In genomic region chr5:21784161-21785052, GRCm38 (mm10) we compare ENCODE assay signal across 8 mouse cellular contexts. TPM values are rescaled to one million over a fixed set of nuclear protein-coding genes. Genes with fewer than 3 reads are reported as not detected.
DNase-seq lines count a peak whose midpoint lies in the region; ATAC-seq and TF ChIP-seq lines count a peak whose summit lies in the region.

No protein-coding gene starts in this region.

- H3K27ac ChIP-seq in forebrain, embryonic 10.5 days = peak overlapping the region; percentile 93
- H3K27ac ChIP-seq in intestine, embryonic 16.5 days (ENCODE audit: low read length) = peak overlapping the region; percentile 66

- H3K36me3 ChIP-seq in forebrain, embryonic 10.5 days (replicated peaks) = peaks cover 50% of the 10 kb centered on the region
- peaks cover 3% of the 10 kb centered on the region; the same call in 1 of the 2 replicates for H3K36me3 ChIP-seq in intestine, embryonic 16.5 days (ENCODE audit: control insufficient read depth, insufficient read depth, low read length)

- DNase-seq in left cerebral cortex, postnatal 10 days (ENCODE audit: extremely low spot score in 1 of 2, low spot score in 2 of 2) = peak; percentile 8 to 28
- no peak for DNase-seq in left cerebral cortex, postnatal 14 days (ENCODE audit: low spot score in 2 of 2)
- DNase-seq in adrenal gland, postnatal 14 days = peak; percentile 39
- no peak for DNase-seq in forebrain, embryonic 10.5 days (ENCODE audit: extremely low spot score, low spot score)
- DNase-seq in lung, adult 2 months = peak; percentile 11
- peak; percentile 8 for DNase-seq in spleen, adult 12 weeks (ENCODE audit: low spot score)
- DNase-seq in gastrocnemius, postnatal 25 days = no peak

- ATAC-seq in intestine, embryonic 16.5 days = peak; percentile 43

- no peak for TF ChIP-seq CTCF in lung, adult 2 months (IDR thresholded peaks at IDR 0.05; ENCODE audit: insufficient read depth, low read length)

- under 1% methylated on average over 51 of the region's 51 CpGs for WGBS in forebrain, embryonic 10.5 days
- WGBS in intestine, embryonic 16.5 days = under 1% methylated on average over 51 of the region's 51 CpGs
- WGBS in lung, adult 2 months = under 1% methylated on average over 51 of the region's 51 CpGs

- intact Hi-C loops in left cerebral cortex, postnatal 10 days (cut with DNase I) = loop anchor here (10.0 kb wide), 1 partner anchor 730 kb away; no protein-coding TSS in a partner anchor
- intact Hi-C loops in left cerebral cortex, postnatal 14 days (cut with DNase I) = loop anchor here (10.0 kb wide), 1 partner anchor 730 kb away; no protein-coding TSS in a partner anchor

- no peak for TF ChIP-seq POLR2A in lung, adult 2 months (IDR thresholded peaks at IDR 0.05; ENCODE audit: borderline replicate concordance, extremely low read depth, low read depth, low read length)

- peak overlapping the region; percentile 69 for H3K4me2 ChIP-seq in intestine, embryonic 16.5 days (ENCODE audit: low read depth, low read length)

- H3K4me3 ChIP-seq in forebrain, embryonic 10.5 days = peak overlapping the region; percentile 69
- H3K4me3 ChIP-seq in intestine, embryonic 16.5 days (ENCODE audit: low read length) = peak overlapping the region; percentile 96
- peak overlapping the region; percentile 75 for H3K4me3 ChIP-seq in lung, adult 2 months (replicated peaks; ENCODE audit: extremely low read depth, low read depth, low read length)

- H3K27me3 ChIP-seq in forebrain, embryonic 10.5 days (ENCODE audit: poor library complexity, severe bottlenecking) = no peaks in the 10 kb centered on the region
- no peaks in the 10 kb centered on the region for H3K27me3 ChIP-seq in intestine, embryonic 16.5 days (replicated peaks; ENCODE audit: control insufficient read depth, insufficient read depth, low read length)

- H3K9me3 ChIP-seq in forebrain, embryonic 10.5 days = no peaks in the 10 kb centered on the region
- H3K9me3 ChIP-seq in intestine, embryonic 16.5 days (ENCODE audit: control insufficient read depth, low read length) = no peaks in the 10 kb centered on the region

- peak overlapping the region; percentile 89 for H3K9ac ChIP-seq in intestine, embryonic 16.5 days (ENCODE audit: low read depth, low read length)

- H3K4me1 ChIP-seq in forebrain, embryonic 10.5 days = peaks cover 46% of the 10 kb centered on the region
- no peaks in the 10 kb centered on the region; the same call in 1 of the 2 replicates for H3K4me1 ChIP-seq in intestine, embryonic 16.5 days (ENCODE audit: control insufficient read depth, insufficient read depth, low read length)
- H3K4me1 ChIP-seq in lung, adult 2 months (ENCODE audit: control insufficient read depth, insufficient read depth, low read length) = peaks cover 5% of the 10 kb centered on the region

RNA-seq across cellular contexts. Expression of gene Dnajc2, which starts 0.6 kb away (rescaled TPM):
- 10 to 100 TPM; 34.8 to 36.1 TPM for total RNA-seq in left cerebral cortex, postnatal 10 days (2021)
- total RNA-seq in left cerebral cortex, postnatal 14 days (2021) = 10 to 100 TPM; 33.7 to 34.6 TPM
- total RNA-seq in adrenal gland, postnatal 14 days (2021) = 30.1 and 36.1 TPM in 2 replicates
- polyA plus RNA-seq in forebrain, embryonic 10.5 days (2016; fragmentation: Nextera tagmentation; extraction: Ambion mirVana) = 99.4 and 114 TPM in 2 replicates
- 55.0 and 63.2 TPM in 2 replicates for polyA plus RNA-seq in intestine, embryonic 16.5 days (2015; fragmentation: Nextera tagmentation; extraction: Ambion mirVana)
- 5.9 and 8.5 TPM in 2 replicates for polyA plus RNA-seq in lung, adult 2 months (2012; rRNA removed)
- total RNA-seq in gastrocnemius, postnatal 25 days (2021) = 10 to 100 TPM; 15.5 to 17.6 TPM

RNA-seq across cellular contexts. Expression of gene Psmc2, which starts 0.7 kb away (rescaled TPM):
- total RNA-seq in left cerebral cortex, postnatal 10 days (2021) = 100 to 1,000 TPM; 122 TPM
- 100 to 1,000 TPM; 115 to 121 TPM for total RNA-seq in left cerebral cortex, postnatal 14 days (2021)
- total RNA-seq in adrenal gland, postnatal 14 days (2021) = 126 and 129 TPM in 2 replicates
- polyA plus RNA-seq in forebrain, embryonic 10.5 days (2016; fragmentation: Nextera tagmentation; extraction: Ambion mirVana) = 253 and 258 TPM in 2 replicates
- 156 and 170 TPM in 2 replicates for polyA plus RNA-seq in intestine, embryonic 16.5 days (2015; fragmentation: Nextera tagmentation; extraction: Ambion mirVana)
- 15.5 and 28.4 TPM in 2 replicates for polyA plus RNA-seq in lung, adult 2 months (2012; rRNA removed)
- 100 to 1,000 TPM in 1 of 2 experiments, 10 to 100 TPM in 1; 91.2 to 108 TPM for total RNA-seq in gastrocnemius, postnatal 25 days (2021)

RNA-seq across cellular contexts. Expression of gene Pmpcb, which starts 47.5 kb away (rescaled TPM):
- 10 to 100 TPM; 55.0 to 72.7 TPM for total RNA-seq in left cerebral cortex, postnatal 10 days (2021)
- 10 to 100 TPM; 68.6 to 69.7 TPM for total RNA-seq in left cerebral cortex, postnatal 14 days (2021)
- total RNA-seq in adrenal gland, postnatal 14 days (2021) = 249 and 263 TPM in 2 replicates
- 83.9 and 87.3 TPM in 2 replicates for polyA plus RNA-seq in forebrain, embryonic 10.5 days (2016; fragmentation: Nextera tagmentation; extraction: Ambion mirVana)
- 82.3 and 85.4 TPM in 2 replicates for polyA plus RNA-seq in intestine, embryonic 16.5 days (2015; fragmentation: Nextera tagmentation; extraction: Ambion mirVana)
- 16.7 and 25.4 TPM in 2 replicates for polyA plus RNA-seq in lung, adult 2 months (2012; rRNA removed)
- total RNA-seq in gastrocnemius, postnatal 25 days (2021) = 100 to 1,000 TPM in 1 of 2 experiments, 10 to 100 TPM in 1; 96.9 to 110 TPM

Comparison
In these comparisons a context has a peak if more than half of its experiments do, and no peak if none do; other contexts are left out.
1. DNase-seq: peak in left cerebral cortex, postnatal 10 days (2 of 2), adrenal gland, postnatal 14 days (single experiment), lung, adult 2 months (single experiment) and spleen, adult 12 weeks (single experiment); none in left cerebral cortex, postnatal 14 days (0 of 2), forebrain, embryonic 10.5 days (single experiment) and gastrocnemius, postnatal 25 days (single experiment).
2. Peak in every context shown above with its lines, with median percentiles within 50 percentile points of each other: H3K4me3 ChIP-seq.